In genomic region chr2:27746854-27747253, GRCm38 (mm10) we compare ENCODE assay signal across 10 mouse cellular contexts.
DNase-seq lines count a peak whose midpoint lies in the region; ATAC-seq lines count a peak whose summit lies in the region.
"Had no signal": no experiment of that assay in that cellular context is flagged by ENCODE, and none has a peak within 500 bp of the region (broad histone marks: within the 10 kb centered on the region; RNA-seq: fewer than 3 reads in every experiment).

No protein-coding gene starts in this region.

- H3K27me3 ChIP-seq in hindbrain, embryonic 13.5 days = no peaks in the 10 kb centered on the region
- H3K27me3 ChIP-seq in hindbrain, embryonic 12.5 days = no peaks in the 10 kb centered on the region
- H3K27me3 ChIP-seq in limb, embryonic 12.5 days = no peaks in the 10 kb centered on the region

- 53% methylated on average over 2 of the region's 2 CpGs for WGBS in hindbrain, embryonic 13.5 days
- WGBS in hindbrain, embryonic 12.5 days = 48% methylated on average over 2 of the region's 2 CpGs
- 68% methylated on average over 2 of the region's 2 CpGs for WGBS in limb, embryonic 12.5 days

- peaks cover 30% of the 10 kb centered on the region for H3K36me3 ChIP-seq in hindbrain, embryonic 13.5 days
- H3K36me3 ChIP-seq in hindbrain, embryonic 12.5 days = peaks cover 33% of the 10 kb centered on the region
- peaks cover 80% of the 10 kb centered on the region for H3K36me3 ChIP-seq in limb, embryonic 12.5 days

- H3K4me3 ChIP-seq in hindbrain, embryonic 13.5 days = no peak overlapping the region
- H3K4me3 ChIP-seq in hindbrain, embryonic 12.5 days = no peak overlapping the region
- H3K4me3 ChIP-seq in limb, embryonic 12.5 days (replicated peaks) = no peak overlapping the region
- H3K4me3 ChIP-seq: heart, embryonic 12.5 days; myocyte had no signal

- peak overlapping the region; percentile 50; the same call in 1 of the 2 replicates for H3K27ac ChIP-seq in hindbrain, embryonic 13.5 days
- no peak overlapping the region for H3K27ac ChIP-seq in hindbrain, embryonic 12.5 days
- H3K27ac ChIP-seq in limb, embryonic 12.5 days = peak overlapping the region; percentile 84

- H3K4me2 ChIP-seq in hindbrain, embryonic 13.5 days = no peak overlapping the region
- no peak overlapping the region for H3K4me2 ChIP-seq in hindbrain, embryonic 12.5 days (replicated peaks)
- H3K4me2 ChIP-seq in limb, embryonic 12.5 days = no peak overlapping the region
- H3K4me2 ChIP-seq: heart, embryonic 12.5 days had no signal

- no peak for ATAC-seq in hindbrain, embryonic 13.5 days (ENCODE audit: low FRiP score)
- ATAC-seq in hindbrain, embryonic 12.5 days (ENCODE audit: low FRiP score) = no peak
- no peak for ATAC-seq in limb, embryonic 12.5 days (ENCODE audit: insufficient number of reproducible peaks, insufficient read depth, low FRiP score, low TSS enrichment, low read depth)
- ATAC-seq: intestine, embryonic 16.5 days had no signal

- no peaks in the 10 kb centered on the region for H3K9me3 ChIP-seq in hindbrain, embryonic 13.5 days
- no peaks in the 10 kb centered on the region for H3K9me3 ChIP-seq in hindbrain, embryonic 12.5 days (replicated peaks)
- no peaks in the 10 kb centered on the region for H3K9me3 ChIP-seq in limb, embryonic 12.5 days
- H3K9me3 ChIP-seq: heart, embryonic 12.5 days had no signal

- peak; percentile 38 for DNase-seq in right cerebral cortex, postnatal 25 days
- no peak for DNase-seq in right cerebral cortex, adult 2 months (ENCODE audit: low spot score in 2 of 2)
- no peak for DNase-seq in kidney, postnatal 10 days
- DNase-seq in ovary, postnatal 14 days (ENCODE audit: low spot score) = no peak

- H3K4me1 ChIP-seq in hindbrain, embryonic 13.5 days (replicated peaks) = peaks cover 48% of the 10 kb centered on the region
- peaks cover 34% of the 10 kb centered on the region for H3K4me1 ChIP-seq in hindbrain, embryonic 12.5 days
- peaks cover 59% of the 10 kb centered on the region for H3K4me1 ChIP-seq in limb, embryonic 12.5 days (replicated peaks)

- H3K9ac ChIP-seq in hindbrain, embryonic 13.5 days = peak overlapping the region; percentile 19; the same call in 1 of the 2 replicates
- H3K9ac ChIP-seq in hindbrain, embryonic 12.5 days = no peak overlapping the region
- H3K9ac ChIP-seq in limb, embryonic 12.5 days (replicated peaks) = no peak overlapping the region
- H3K9ac ChIP-seq: heart, embryonic 12.5 days had no signal
